Mouse (Mus musculus) kidney, postnatal 36 days (tissue): Measurements from ENCODE around the gene Gm9837.

Source experiments
- DNase-seq, 2 experiments: peaks; one replicate each; pipeline ENCODE4 v3.0.0; 2021 to 2022; ENCODE audit warnings: mixed read lengths in 2 of 2

Gm9837 gene

GRCm38 (mm10) chr11:53486822-53487594 lies 16.7 kb upstream of the Gm9837 start:
- peak; percentile 46 to 78 for DNase-seq

- no peak for DNase-seq
These were observed 16.1 kb upstream of the Gm9837 start for GRCm38 (mm10) chr11:53486351-53486750.

- peak in 1 of 2 experiments; percentile 10 for DNase-seq
These were observed 15.4 kb upstream of the Gm9837 start for GRCm38 (mm10) chr11:53485719-53486118.

- peak in 1 of 2 experiments; percentile 44 for DNase-seq
These were observed 13.0 kb upstream of the Gm9837 start for GRCm38 (mm10) chr11:53483159-53483891.

- no peak for DNase-seq
These were observed 10.9 kb upstream of the Gm9837 start for GRCm38 (mm10) chr11:53481088-53481730.

- peak; percentile 71 to 72 for DNase-seq
These were observed 9.6 kb upstream of the Gm9837 start, which contains the start of the genes Gm9945 and Sowaha for GRCm38 (mm10) chr11:53479783-53480301. TSS of gene Gm9945 (plus strand) at chr11:53480166. TSS of gene Sowaha (minus strand) at chr11:53480274.

- peak in 1 of 2 experiments; percentile 32 for DNase-seq
These were observed 9.0 kb upstream of the Gm9837 start for GRCm38 (mm10) chr11:53479171-53479782.

- DNase-seq = peak in 1 of 2 experiments; percentile 45
These were observed 8.3 kb upstream of the Gm9837 start for GRCm38 (mm10) chr11:53478383-53479170.

GRCm38 (mm10) chr11:53477833-53478232 lies 7.6 kb upstream of the Gm9837 start:
- DNase-seq = no peak

- no peak for DNase-seq
These were observed 5.3 kb upstream of the Gm9837 start for GRCm38 (mm10) chr11:53475620-53476019.

- no peak for DNase-seq
These were observed 2.4 kb upstream of the Gm9837 start for GRCm38 (mm10) chr11:53472709-53473108.

GRCm38 (mm10) chr11:53469294-53469967 lies 848 bp downstream of the Gm9837 start:
- DNase-seq = no peak

- peak; percentile 76 to 91 for DNase-seq
These were observed 3.9 kb downstream of the Gm9837 start for GRCm38 (mm10) chr11:53466231-53466971.

- DNase-seq = peak in 1 of 2 experiments; percentile 56
These were observed 6.5 kb downstream of the Gm9837 start for GRCm38 (mm10) chr11:53463551-53464424.

GRCm38 (mm10) chr11:53461727-53462126 lies 8.6 kb downstream of the Gm9837 start:
- peak in 1 of 2 experiments; percentile 58 for DNase-seq

- no peak for DNase-seq
These were observed 10.1 kb downstream of the Gm9837 start for GRCm38 (mm10) chr11:53460192-53460591.

- DNase-seq = no peak
These were observed 11.3 kb downstream of the Gm9837 start for GRCm38 (mm10) chr11:53458996-53459395.

- DNase-seq = peak in 1 of 2 experiments; percentile 31
These were observed 12.8 kb downstream of the Gm9837 start for GRCm38 (mm10) chr11:53457372-53457954.
